Mouse (Mus musculus): Measurements from ENCODE around the gene Eif5a.

GRCm38 (mm10) chr11:69915667-69916627, 5.8 kb downstream of the Eif5a start:
- TF ChIP-seq POLR2A (IDR thresholded peaks at IDR 0.05; ENCODE audit: borderline replicate concordance, low read depth, low read length) (no peak), CTCF (IDR thresholded peaks at IDR 0.05; ENCODE audit: low read depth, low read length) (no peak)

All from bone marrow macrophage, adult 2 months (primary cell).